Mouse (Mus musculus) liver, embryonic 11.5 days (tissue): Measurements from ENCODE around the gene Smpd3. TPM values are rescaled to one million over a fixed set of nuclear protein-coding genes. Genes with fewer than 3 reads are reported as not detected.
A peak's percentile ranks its signal among the peaks of the same experiment; 100 is the strongest.

Experiments used
- ATAC-seq: fragments of 200-750 bp; cut with Nextera tagmentation; replicated peaks from 2 replicates; pipeline ENCODE4 v1.8.0; 2017; ENCODE audit warnings: moderate number of reproducible peaks, mild to moderate bottlenecking, moderate TSS enrichment, moderate library complexity; ENCODE audit not compliant: low FRiP score
- DNase-seq: peaks from one replicate; pipeline ENCODE4 v3.0.0-alpha.2; 2017; ENCODE audit warnings: low spot score
- H3K27ac ChIP-seq: fragments of 300-500 bp; sonication (generic); 2 replicates; pipeline ENCODE4 v1.5.1; 2014; ENCODE audit warnings: mild to moderate bottlenecking, low read depth, low read length, control low read depth
- H3K27me3 ChIP-seq: fragments of 300-500 bp; sonication (generic); replicated peaks from 2 replicates; pipeline ENCODE4 v1.6.1; 2014; ENCODE audit warnings: low read length, mixed read lengths; ENCODE audit not compliant: control insufficient read depth, insufficient read depth
- H3K36me3 ChIP-seq: fragments of 300-500 bp; sonication (generic); 2 replicates; pipeline ENCODE4 v1.6.1; 2014; ENCODE audit warnings: mild to moderate bottlenecking, low read length, moderate library complexity, mixed read lengths; ENCODE audit not compliant: control insufficient read depth, insufficient read depth
- H3K4me1 ChIP-seq: fragments of 300-500 bp; sonication (generic); replicated peaks from 2 replicates; pipeline ENCODE4 v1.6.1; 2014; ENCODE audit warnings: low read length, mixed read lengths; ENCODE audit not compliant: control insufficient read depth, insufficient read depth
- H3K4me2 ChIP-seq: fragments of 300-500 bp; sonication (generic); 2 replicates; pipeline ENCODE4 v1.6.1; 2014; ENCODE audit warnings: mild to moderate bottlenecking, control low read depth, moderate library complexity
- H3K4me3 ChIP-seq: fragments of 300-500 bp; sonication (generic); 2 replicates; pipeline ENCODE4 v1.5.1; 2014; ENCODE audit warnings: low read depth, low read length, control low read depth
- H3K9ac ChIP-seq: fragments of 300-500 bp; sonication (generic); 2 replicates; pipeline ENCODE4 v1.6.1; 2014; ENCODE audit warnings: low read depth, low read length, control low read depth
- H3K9me3 ChIP-seq: fragments of 300-500 bp; sonication (generic); 2 replicates; pipeline ENCODE4 v1.6.1; 2016; ENCODE audit warnings: low read length, inconsistent platforms, mixed read lengths; ENCODE audit not compliant: control insufficient read depth
- WGBS: fragments of 180-500 bp; shearing (Covaris S2); extraction: QIAGEN DNeasy Blood & Tissue Kit; methylation state at CpG from one replicate; pipeline ENCODE4 v1.1.7; 2014; 5-methylcytosine and 5-hydroxymethylcytosine counted together
- polyA plus RNA-seq: library from polyadenylated mRNA; unstranded; fragments of >200 nt; fragmentation: Nextera tagmentation; extraction: Ambion mirVana; gene quantifications from 2 replicates; pipeline ENCODE4 v1.2.1, GENCODE M21; 2014

Smpd3 gene
- polyA plus RNA-seq, 1 experiment from 2014 or later, result 1.3 TPM

DNA sequence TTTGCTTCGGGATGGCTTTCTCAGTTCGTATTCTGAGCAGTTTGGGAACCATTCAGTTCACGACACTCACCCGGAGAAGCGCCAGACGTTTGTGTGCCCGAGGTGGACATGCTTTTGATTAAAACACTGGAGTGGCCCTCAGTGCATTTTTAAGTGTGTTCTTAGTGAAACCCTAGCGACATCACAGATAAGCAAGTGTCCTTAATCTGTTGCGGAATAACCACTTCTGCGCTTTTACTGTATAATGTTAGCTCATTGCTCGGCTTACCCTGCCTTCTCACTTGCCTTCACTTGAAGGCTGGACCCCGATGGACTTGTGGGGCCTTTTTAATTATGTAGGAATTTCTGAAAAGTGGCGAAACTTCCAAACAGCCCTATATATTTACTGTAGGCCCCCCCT is 126.4 kb downstream of the Smpd3 start:
- H3K4me2 ChIP-seq, result peak overlapping the region; percentile 79
- no peaks in the 10 kb centered on the region for H3K27me3 ChIP-seq
- peaks cover 28% of the 10 kb centered on the region for H3K36me3 ChIP-seq
- ATAC-seq (peak; percentile 6; the same call in 1 of the 2 replicates), DNase-seq (no peak)
- H3K27ac ChIP-seq, result peak overlapping the region; percentile 85
- peaks cover 13% of the 10 kb centered on the region; the same call in 1 of the 2 replicates for H3K4me1 ChIP-seq
- WGBS, result 4% methylated on average over 13 of the region's 13 CpGs
- H3K4me3 ChIP-seq, result peak overlapping the region; percentile 94
- no peaks in the 10 kb centered on the region for H3K9me3 ChIP-seq
- peak overlapping the region; percentile 96 for H3K9ac ChIP-seq

- H3K4me3 ChIP-seq, result peak within 1 kb of the TSS; percentile 94
- H3K9ac ChIP-seq, result peak within 1 kb of the TSS; percentile 96
- H3K9me3 ChIP-seq, result no peaks in the 10 kb centered on the region
- ATAC-seq (peak; percentile 95), DNase-seq (peak; percentile 90)
- WGBS, result under 1% methylated on average over 52 of the region's 52 CpGs
- H3K4me1 ChIP-seq, result peaks cover 13% of the 10 kb centered on the region; the same call in 1 of the 2 replicates
- peak within 1 kb of the TSS; percentile 79 for H3K4me2 ChIP-seq
- H3K36me3 ChIP-seq, result peaks cover 28% of the 10 kb centered on the region
- H3K27me3 ChIP-seq, result no peaks in the 10 kb centered on the region
- H3K27ac ChIP-seq, result peak within 1 kb of the TSS; percentile 85
Measured at GRCm38 (mm10) chr8:106210821-106211345, 126.9 kb downstream of the Smpd3 start, which contains the start of the genes Slc7a6os and Prmt7. TSS of gene Slc7a6os (minus strand) at chr8:106210935. TSS of gene Prmt7 (plus strand) at chr8:106210936.

DNA sequence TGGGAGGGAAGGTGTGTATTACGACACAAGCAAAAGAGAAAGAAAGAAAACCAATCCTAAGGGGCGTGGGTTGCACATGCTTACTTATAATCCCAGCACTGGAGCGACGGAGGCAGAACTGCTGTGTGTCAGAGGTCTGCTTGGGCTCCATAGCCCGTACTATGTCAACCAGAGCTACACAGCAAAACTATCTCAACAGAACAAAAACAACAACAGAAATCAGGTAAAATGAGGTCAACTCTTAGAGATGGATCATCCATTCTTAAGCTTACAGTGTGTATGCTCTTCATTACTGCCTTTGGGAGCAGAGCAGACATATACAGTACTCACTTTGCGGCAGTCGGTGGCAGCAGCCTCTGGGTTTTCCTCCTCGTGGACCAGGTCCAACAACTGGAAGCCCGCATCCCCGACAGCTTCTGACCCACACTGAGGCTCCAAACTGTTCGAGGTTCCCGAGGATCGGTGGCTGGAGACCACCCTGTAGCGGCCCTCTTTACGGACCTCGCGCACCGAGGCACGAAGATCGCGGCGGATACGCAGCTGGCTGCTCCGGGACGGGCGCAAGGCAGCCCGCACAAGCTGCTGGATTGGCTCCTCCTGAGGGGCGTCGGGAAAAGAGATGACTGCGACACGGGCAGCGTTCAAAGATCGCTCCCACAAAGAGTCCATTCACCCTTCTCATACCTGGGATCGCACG is 127.6 kb downstream of the Smpd3 start:
- peaks cover 13% of the 10 kb centered on the region; the same call in 1 of the 2 replicates for H3K4me1 ChIP-seq
- no peaks in the 10 kb centered on the region for H3K27me3 ChIP-seq
- H3K36me3 ChIP-seq, result peaks cover 31% of the 10 kb centered on the region
- H3K27ac ChIP-seq, result peak overlapping the region; percentile 85
- WGBS, result 1% methylated on average over 35 of the region's 35 CpGs
- DNase-seq (no peak), ATAC-seq (peak; percentile 72)
- H3K9ac ChIP-seq, result peak overlapping the region; percentile 96
- peak overlapping the region; percentile 94 for H3K4me3 ChIP-seq
- peak overlapping the region; percentile 79 for H3K4me2 ChIP-seq
- no peaks in the 10 kb centered on the region for H3K9me3 ChIP-seq

Other genes starting within 250 kb of the Smpd3 start
- gene Esrp2, start 201.0 kb downstream of the Smpd3 start, polyA plus RNA-seq, result 11.6 and 12.7 TPM in 2 replicates
- 9.2 and 9.6 TPM in 2 replicates for gene Pla2g15, start 187.6 kb downstream of the Smpd3 start, polyA plus RNA-seq
- gene Slc7a6, start 169.1 kb downstream of the Smpd3 start, polyA plus RNA-seq, result 46.3 and 52.5 TPM in 2 replicates
- 34.8 and 36.5 TPM in 2 replicates for gene Slc7a6os, start 127.1 kb downstream of the Smpd3 start, polyA plus RNA-seq
- 65.1 and 75.7 TPM in 2 replicates for gene Prmt7, start 127.1 kb downstream of the Smpd3 start, polyA plus RNA-seq
- 7.9 and 9.2 TPM in 2 replicates for gene Zfp90, start 77.3 kb upstream of the Smpd3 start, polyA plus RNA-seq
- not detected in 2 replicates for gene 6030452D12Rik, start 162.5 kb upstream of the Smpd3 start, polyA plus RNA-seq
- gene Cdh3, start 172.9 kb upstream of the Smpd3 start, polyA plus RNA-seq, result 12.5 and 13.2 TPM in 2 replicates
- 11.9 and 15.4 TPM in 2 replicates for gene Gm10073, start 235.5 kb upstream of the Smpd3 start, polyA plus RNA-seq